Mouse (Mus musculus): ENCODE results near the gene Cdkl4. TPM values are rescaled to one million over a fixed set of nuclear protein-coding genes. Genes with fewer than 3 reads are reported as not detected.
A peak's percentile ranks its signal among the peaks of the same experiment; 100 is the strongest.

The Cdkl4 gene
- total and polyA plus RNA-seq, 2 experiments from 2014 or later: 6.4 to 8.6 TPM

DNA sequence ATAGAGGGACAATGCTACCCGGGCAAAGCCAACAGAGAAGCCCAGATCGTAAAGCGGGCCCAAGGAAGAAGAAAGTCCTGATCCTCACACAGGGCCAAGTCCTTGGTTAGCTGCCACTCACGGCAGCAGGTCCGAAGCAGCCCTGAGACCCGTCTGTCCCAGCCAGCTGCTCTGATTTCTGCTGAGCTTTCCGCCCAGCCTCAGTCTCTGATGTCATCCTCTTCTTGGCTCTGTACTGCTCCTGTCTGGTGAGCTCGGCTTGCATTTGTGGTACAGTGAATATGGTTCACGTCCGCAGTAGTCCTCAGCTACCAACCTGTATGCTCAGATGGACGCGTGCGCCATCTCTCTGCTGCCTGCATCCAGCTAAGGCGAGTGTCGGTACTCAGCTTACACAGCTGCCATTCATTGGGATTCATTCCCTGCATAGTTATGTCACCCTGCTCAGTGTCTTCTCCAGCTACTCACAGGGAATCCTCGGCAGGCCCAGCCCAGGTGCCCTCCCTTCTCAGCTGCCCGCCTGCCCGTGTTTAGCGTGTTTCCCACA is 25.5 kb upstream of the Cdkl4 start:
- 87% methylated on average over 19 of the region's 19 CpGs for WGBS
- H3K4me2 ChIP-seq (ENCODE audit: low read depth): no peak overlapping the region
- no peak for TF ChIP-seq CTCF (IDR thresholded peaks at IDR 0.05; ENCODE audit: low read depth)
- H3K9me3 ChIP-seq (ENCODE audit: low read length): no peaks in the 10 kb centered on the region
- no peak for ATAC-seq
- H3K36me3 ChIP-seq (ENCODE audit: insufficient read depth): peaks cover 69% of the 10 kb centered on the region
- no peak for DNase-seq
- H3K27me3 ChIP-seq (ENCODE audit: insufficient read depth, low read length): no peaks in the 10 kb centered on the region
- H3K4me3 ChIP-seq (ENCODE audit: low read depth, low read length): no peak overlapping the region
- no peak overlapping the region for H3K27ac ChIP-seq (ENCODE audit: low read depth, low read length)
- H3K9ac ChIP-seq: no peak overlapping the region
- no peaks in the 10 kb centered on the region for H3K4me1 ChIP-seq (ENCODE audit: insufficient read depth)

GRCm38 (mm10) chr17:80601371-80601770 is 23.8 kb upstream of the Cdkl4 start:
- no peak overlapping the region for H3K4me2 ChIP-seq (ENCODE audit: low read depth)
- ATAC-seq (peak; percentile 81), DNase-seq (peak; percentile 77)
- H3K27ac ChIP-seq (ENCODE audit: low read depth, low read length): no peak overlapping the region
- no peaks in the 10 kb centered on the region for H3K9me3 ChIP-seq (ENCODE audit: low read length)
- peak; percentile 72 for TF ChIP-seq CTCF (IDR thresholded peaks at IDR 0.05; ENCODE audit: low read depth)
- H3K4me3 ChIP-seq (ENCODE audit: low read depth, low read length): no peak overlapping the region
- H3K36me3 ChIP-seq (ENCODE audit: insufficient read depth): peaks cover 70% of the 10 kb centered on the region
- WGBS: 62% methylated on average over 13 of the region's 13 CpGs
- no peak overlapping the region for H3K9ac ChIP-seq
- no peaks in the 10 kb centered on the region for H3K4me1 ChIP-seq (ENCODE audit: insufficient read depth)
- H3K27me3 ChIP-seq (ENCODE audit: insufficient read depth, low read length): no peaks in the 10 kb centered on the region

DNA sequence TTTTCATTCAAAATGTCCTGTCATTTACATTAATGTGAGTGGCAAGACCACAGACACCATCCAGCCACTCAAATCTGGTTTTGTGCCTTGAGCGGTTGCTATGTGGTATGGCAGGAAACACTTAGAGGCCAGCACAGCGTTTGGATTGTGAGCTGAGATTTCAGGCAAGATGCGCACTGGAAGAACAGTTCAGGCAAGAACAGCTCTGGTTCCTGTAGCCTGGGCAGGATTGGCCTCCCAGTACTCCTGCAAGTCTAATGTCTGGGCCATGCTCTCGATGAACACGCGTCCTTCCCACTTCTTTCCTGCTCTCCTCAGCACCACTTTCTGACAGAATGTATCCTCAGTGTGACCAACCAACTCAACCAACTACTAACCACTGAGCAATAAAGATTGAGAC is 5.4 kb upstream of the Cdkl4 start:
- no peak overlapping the region for H3K4me2 ChIP-seq (ENCODE audit: low read depth)
- DNase-seq (no peak), ATAC-seq (no peak)
- H3K9ac ChIP-seq: no peak overlapping the region
- H3K27ac ChIP-seq (ENCODE audit: low read depth, low read length): no peak overlapping the region
- 95% methylated on average over 6 of the region's 6 CpGs for WGBS
- no peaks in the 10 kb centered on the region for H3K9me3 ChIP-seq (ENCODE audit: low read length)
- TF ChIP-seq CTCF (IDR thresholded peaks at IDR 0.05; ENCODE audit: low read depth): no peak
- H3K4me3 ChIP-seq (ENCODE audit: low read depth, low read length): no peak overlapping the region
- H3K4me1 ChIP-seq (ENCODE audit: insufficient read depth): no peaks in the 10 kb centered on the region
- peaks cover 36% of the 10 kb centered on the region for H3K36me3 ChIP-seq (ENCODE audit: insufficient read depth)
- no peaks in the 10 kb centered on the region for H3K27me3 ChIP-seq (ENCODE audit: insufficient read depth, low read length)

DNA sequence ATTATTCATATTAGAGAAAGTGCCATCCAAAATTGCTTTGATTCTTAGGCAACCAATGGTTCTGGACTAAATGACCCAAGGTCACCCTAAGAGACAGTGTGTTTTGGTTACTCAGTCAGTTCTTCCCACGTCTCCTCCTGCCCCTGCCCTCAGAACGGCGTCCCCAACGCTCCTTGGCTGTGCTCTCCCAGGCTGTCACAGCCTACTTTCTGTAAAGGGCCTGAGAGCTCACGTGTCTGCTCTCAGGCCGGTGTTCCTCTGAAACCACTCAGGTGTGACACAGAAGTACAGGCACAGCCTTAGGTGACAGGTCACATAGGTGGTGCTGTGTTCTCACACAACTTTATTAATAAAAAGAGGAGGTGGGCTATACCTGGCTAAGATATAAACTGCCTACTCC is 2.3 kb upstream of the Cdkl4 start:
- no peak overlapping the region for H3K9ac ChIP-seq
- no peaks in the 10 kb centered on the region for H3K27me3 ChIP-seq (ENCODE audit: insufficient read depth, low read length)
- H3K4me3 ChIP-seq (ENCODE audit: low read depth, low read length): no peak overlapping the region
- H3K36me3 ChIP-seq (ENCODE audit: insufficient read depth): peaks cover 24% of the 10 kb centered on the region
- no peak for ATAC-seq
- no peaks in the 10 kb centered on the region for H3K9me3 ChIP-seq (ENCODE audit: low read length)
- no peak for TF ChIP-seq CTCF (IDR thresholded peaks at IDR 0.05; ENCODE audit: low read depth)
- H3K27ac ChIP-seq (ENCODE audit: low read depth, low read length): no peak overlapping the region
- H3K4me2 ChIP-seq (ENCODE audit: low read depth): no peak overlapping the region
- 77% methylated on average over 6 of the region's 6 CpGs for WGBS
- no peak for DNase-seq
- no peaks in the 10 kb centered on the region for H3K4me1 ChIP-seq (ENCODE audit: insufficient read depth)

GRCm38 (mm10) chr17:80579089-80579488 is 1.5 kb upstream of the Cdkl4 start:
- ATAC-seq (no peak), DNase-seq (no peak)
- peaks cover 19% of the 10 kb centered on the region for H3K36me3 ChIP-seq (ENCODE audit: insufficient read depth)
- 90% methylated on average over 9 of the region's 9 CpGs for WGBS
- H3K4me3 ChIP-seq (ENCODE audit: low read depth, low read length): no peak overlapping the region
- TF ChIP-seq CTCF (IDR thresholded peaks at IDR 0.05; ENCODE audit: low read depth): no peak
- no peaks in the 10 kb centered on the region for H3K9me3 ChIP-seq (ENCODE audit: low read length)
- no peaks in the 10 kb centered on the region for H3K27me3 ChIP-seq (ENCODE audit: insufficient read depth, low read length)
- H3K27ac ChIP-seq (ENCODE audit: low read depth, low read length): no peak overlapping the region
- no peak overlapping the region for H3K9ac ChIP-seq
- H3K4me1 ChIP-seq (ENCODE audit: insufficient read depth): no peaks in the 10 kb centered on the region
- no peak overlapping the region for H3K4me2 ChIP-seq (ENCODE audit: low read depth)

- Histone ChIP-seq H3K9me3 (ENCODE audit: low read length) (no peaks in the 10 kb centered on the region), H3K27me3 (ENCODE audit: insufficient read depth, low read length) (no peaks in the 10 kb centered on the region), H3K9ac (no peak overlapping the region), H3K36me3 (ENCODE audit: insufficient read depth) (peaks cover 9% of the 10 kb centered on the region), H3K4me3 (ENCODE audit: low read depth, low read length) (peak overlapping the region; percentile 45; the same call in 1 of the 2 replicates), H3K4me2 (ENCODE audit: low read depth) (peak overlapping the region; percentile 76), H3K4me1 (ENCODE audit: insufficient read depth) (no peaks in the 10 kb centered on the region), H3K27ac (ENCODE audit: low read depth, low read length) (0 out of 2 replicates have a peak overlapping the region, but pooled peaks have one; percentile 50)
- ATAC-seq (no peak), DNase-seq (no peak)
- 94% methylated on average over 1 of the region's 1 CpGs for WGBS
- no peak for TF ChIP-seq CTCF (IDR thresholded peaks at IDR 0.05; ENCODE audit: low read depth)
Measured at GRCm38 (mm10) chr17:80578041-80578440, 428 bp upstream of the Cdkl4 start.

- under 1% methylated on average over 30 of the region's 30 CpGs for WGBS
- TF ChIP-seq CTCF (IDR thresholded peaks at IDR 0.05; ENCODE audit: low read depth): peak; percentile 25; the same call in 1 of the 2 replicates
- Histone ChIP-seq H3K4me2 (ENCODE audit: low read depth) (peak overlapping the region; percentile 76), H3K4me1 (ENCODE audit: insufficient read depth) (no peaks in the 10 kb centered on the region), H3K9ac (peak overlapping the region; percentile 42), H3K9me3 (ENCODE audit: low read length) (no peaks in the 10 kb centered on the region), H3K27me3 (ENCODE audit: insufficient read depth, low read length) (no peaks in the 10 kb centered on the region), H3K27ac (ENCODE audit: low read depth, low read length) (0 out of 2 replicates have a peak overlapping the region, but pooled peaks have one; percentile 50), H3K4me3 (ENCODE audit: low read depth, low read length) (peak overlapping the region; percentile 45), H3K36me3 (ENCODE audit: insufficient read depth) (peaks cover 4% of the 10 kb centered on the region)
- DNase-seq (peak; percentile 87), ATAC-seq (peak; percentile 98)
Measured at GRCm38 (mm10) chr17:80577214-80577613, 399 bp downstream of the Cdkl4 start.

Data from forebrain, postnatal 0 days (tissue).